Mouse (Mus musculus): ENCODE data around the gene Mrpl10. TPM values are rescaled to one million over a fixed set of nuclear protein-coding genes. Genes with fewer than 3 reads are reported as not detected.

The Mrpl10 gene
- polyA plus RNA-seq, 1 experiment = 77.5 TPM

GRCm38 (mm10) chr11:97080291-97080690 lies 38.9 kb downstream of the Mrpl10 start:
- Histone ChIP-seq H3K36me3 (ENCODE audit: control insufficient read depth, insufficient read depth) (no peaks in the 10 kb centered on the region), H3K79me2 (ENCODE audit: control insufficient read depth, insufficient read depth) (no peaks in the 10 kb centered on the region), H3ac (ENCODE audit: control insufficient read depth, insufficient read length, low read depth) (no peak overlapping the region), H3K4me3 (ENCODE audit: insufficient read depth, poor library complexity, severe bottlenecking) (no peak overlapping the region), H3K27me3 (ENCODE audit: control insufficient read depth, insufficient read depth, insufficient read length) (peaks cover 5% of the 10 kb centered on the region), H3K79me3 (ENCODE audit: low read depth) (no peaks in the 10 kb centered on the region)
- TF ChIP-seq USF1 (IDR thresholded peaks at IDR 0.05; ENCODE audit: low read depth) (no peak), CTCF (IDR thresholded peaks at IDR 0.05; ENCODE audit: control insufficient read depth, insufficient read depth, insufficient read length) (no peak), MAX (IDR thresholded peaks at IDR 0.05) (no peak), MYOD1 (IDR thresholded peaks at IDR 0.05; ENCODE audit: control insufficient read depth, insufficient read length, low read depth) (no peak), CEBPB (IDR thresholded peaks at IDR 0.05; ENCODE audit: low read depth) (no peak), MYOG (IDR thresholded peaks at IDR 0.05; ENCODE audit: control insufficient read depth, extremely low read depth, insufficient read length) (no peak), FOSL1 (IDR thresholded peaks at IDR 0.05; ENCODE audit: insufficient read depth, low read length, poor library complexity, severe bottlenecking) (no peak)

DNA sequence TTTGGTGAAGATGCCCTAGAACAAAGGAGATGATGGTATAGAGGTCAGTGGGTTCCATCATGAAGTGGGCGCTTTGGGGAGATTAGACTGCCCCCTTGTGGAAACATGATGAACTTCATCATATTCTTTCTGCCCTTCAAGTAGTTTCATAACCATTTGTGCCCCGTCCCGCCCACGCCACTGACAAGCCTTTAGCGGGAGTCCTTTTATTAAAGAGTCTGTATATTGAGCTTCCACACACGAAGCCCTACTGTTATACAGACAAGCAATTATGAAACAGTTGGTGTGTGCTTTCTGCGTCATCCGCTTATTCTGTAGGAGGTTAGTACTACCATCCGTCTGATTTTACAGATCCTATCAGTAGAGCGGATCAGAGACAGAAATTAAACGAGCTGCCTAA lies 41.6 kb downstream of the Mrpl10 start:
- no peak for TF ChIP-seq MYOD1 (IDR thresholded peaks at IDR 0.05; ENCODE audit: control insufficient read depth, insufficient read length, low read depth)
- TF ChIP-seq MAX (IDR thresholded peaks at IDR 0.05) = no peak
- no peak for TF ChIP-seq CEBPB (IDR thresholded peaks at IDR 0.05; ENCODE audit: low read depth)
- TF ChIP-seq MYOG (IDR thresholded peaks at IDR 0.05; ENCODE audit: control insufficient read depth, extremely low read depth, insufficient read length) = no peak
- TF ChIP-seq USF1 (IDR thresholded peaks at IDR 0.05; ENCODE audit: low read depth) = no peak
- TF ChIP-seq CTCF (IDR thresholded peaks at IDR 0.05; ENCODE audit: control insufficient read depth, insufficient read depth, insufficient read length) = no peak
- TF ChIP-seq FOSL1 (IDR thresholded peaks at IDR 0.05; ENCODE audit: insufficient read depth, low read length, poor library complexity, severe bottlenecking) = no peak

DNA sequence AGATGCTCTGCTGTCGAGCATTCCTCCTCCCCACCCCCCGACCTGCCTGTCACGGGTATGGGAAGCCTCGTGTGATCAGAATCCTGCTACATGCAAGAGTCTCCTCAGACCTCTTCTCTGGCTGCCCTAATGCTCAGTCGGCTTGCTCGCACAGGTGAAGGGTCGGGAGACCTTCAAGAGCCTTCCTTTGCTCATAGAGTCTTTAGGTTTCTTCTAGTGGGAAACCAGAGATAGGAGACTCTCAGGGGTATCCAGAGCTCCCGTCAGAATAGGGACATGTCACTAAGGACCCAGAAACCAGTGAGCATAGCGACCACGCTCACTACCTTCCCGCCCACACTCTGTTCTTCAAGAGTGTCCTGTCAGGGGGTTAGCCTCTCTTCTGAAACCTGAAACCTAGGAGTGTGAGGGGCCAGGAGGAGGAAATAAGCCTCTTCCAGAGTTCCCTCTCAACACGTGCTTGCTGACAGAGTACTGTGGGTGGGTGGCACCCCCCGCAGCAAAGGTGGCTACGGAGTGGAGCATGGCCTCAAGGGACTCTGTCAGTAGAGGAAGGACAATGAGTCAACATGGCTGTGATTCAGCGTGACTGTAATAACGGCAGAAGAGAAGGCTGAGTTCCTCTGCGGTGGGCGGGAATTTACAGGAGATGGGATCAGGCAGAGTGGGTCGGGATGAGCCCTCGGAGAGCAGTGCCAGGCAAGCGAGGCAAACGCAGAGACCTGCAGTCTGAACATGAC lies 42.2 kb downstream of the Mrpl10 start:
- Histone ChIP-seq H3K79me2 (ENCODE audit: control insufficient read depth, insufficient read depth) (no peaks in the 10 kb centered on the region), H3K79me3 (ENCODE audit: low read depth) (no peaks in the 10 kb centered on the region), H3K36me3 (ENCODE audit: control insufficient read depth, insufficient read depth) (no peaks in the 10 kb centered on the region), H3K27me3 (ENCODE audit: control insufficient read depth, insufficient read depth, insufficient read length) (no peaks in the 10 kb centered on the region), H3ac (ENCODE audit: control insufficient read depth, insufficient read length, low read depth) (peak overlapping the region; percentile 9), H3K4me3 (ENCODE audit: insufficient read depth, poor library complexity, severe bottlenecking) (no peak overlapping the region)
- TF ChIP-seq FOSL1 (IDR thresholded peaks at IDR 0.05; ENCODE audit: insufficient read depth, low read length, poor library complexity, severe bottlenecking) (peak; percentile 79), CTCF (IDR thresholded peaks at IDR 0.05; ENCODE audit: control insufficient read depth, insufficient read depth, insufficient read length) (no peak), MYOD1 (IDR thresholded peaks at IDR 0.05; ENCODE audit: control insufficient read depth, insufficient read length, low read depth) (no peak), CEBPB (IDR thresholded peaks at IDR 0.05; ENCODE audit: low read depth) (no peak), USF1 (IDR thresholded peaks at IDR 0.05; ENCODE audit: low read depth) (peak; percentile 41), MAX (IDR thresholded peaks at IDR 0.05) (peak; percentile 98), MYOG (IDR thresholded peaks at IDR 0.05; ENCODE audit: control insufficient read depth, extremely low read depth, insufficient read length) (no peak)

More for the DNA sequence above, 41.6 kb downstream of the Mrpl10 start:
- H3K79me3 ChIP-seq (ENCODE audit: low read depth) = no peaks in the 10 kb centered on the region
- no peaks in the 10 kb centered on the region for H3K79me2 ChIP-seq (ENCODE audit: control insufficient read depth, insufficient read depth)
- no peaks in the 10 kb centered on the region for H3K27me3 ChIP-seq (ENCODE audit: control insufficient read depth, insufficient read depth, insufficient read length)
- no peaks in the 10 kb centered on the region for H3K36me3 ChIP-seq (ENCODE audit: control insufficient read depth, insufficient read depth)
- no peak overlapping the region for H3ac ChIP-seq (ENCODE audit: control insufficient read depth, insufficient read length, low read depth)
- no peak overlapping the region for H3K4me3 ChIP-seq (ENCODE audit: insufficient read depth, poor library complexity, severe bottlenecking)

DNA sequence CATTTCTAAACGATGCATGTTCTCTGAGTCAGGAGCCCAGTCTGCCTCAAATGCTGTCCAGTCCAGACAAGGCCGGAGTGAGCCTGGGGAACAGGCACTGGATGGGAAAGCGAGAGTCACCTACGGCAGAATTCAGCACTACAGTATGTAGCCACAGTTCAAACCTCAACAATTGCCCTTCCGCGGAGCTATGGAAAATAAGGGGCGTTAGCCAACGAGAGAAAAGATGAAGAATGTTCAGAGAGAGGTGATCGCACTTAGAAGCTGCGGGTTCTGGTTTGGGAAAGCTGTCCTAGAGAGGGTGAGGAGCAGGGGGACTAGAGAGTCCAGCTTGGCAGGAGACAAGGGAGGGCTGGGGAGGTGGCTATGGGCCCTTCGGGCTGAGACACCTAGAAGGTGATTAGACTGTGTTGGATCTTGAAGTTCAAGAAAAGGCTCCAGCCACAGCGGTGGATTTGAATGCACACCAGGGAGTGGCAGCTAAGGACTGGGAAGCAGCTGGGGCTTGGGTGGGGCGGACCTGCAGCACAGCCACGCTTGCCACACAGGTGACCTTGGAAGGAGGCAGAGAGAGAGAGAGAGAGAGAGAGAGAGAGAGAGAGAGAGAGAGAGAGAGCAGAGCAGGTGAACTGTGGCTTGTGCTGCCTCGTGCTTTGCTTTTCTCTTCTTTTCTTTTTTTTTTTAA lies 43.6 kb downstream of the Mrpl10 start:
- Histone ChIP-seq H3K79me2 (ENCODE audit: control insufficient read depth, insufficient read depth) (no peaks in the 10 kb centered on the region), H3K27me3 (ENCODE audit: control insufficient read depth, insufficient read depth, insufficient read length) (no peaks in the 10 kb centered on the region), H3K79me3 (ENCODE audit: low read depth) (no peaks in the 10 kb centered on the region), H3K36me3 (ENCODE audit: control insufficient read depth, insufficient read depth) (no peaks in the 10 kb centered on the region), H3K4me3 (ENCODE audit: insufficient read depth, poor library complexity, severe bottlenecking) (no peak overlapping the region), H3ac (ENCODE audit: control insufficient read depth, insufficient read length, low read depth) (no peak overlapping the region)
- no peak for TF ChIP-seq MYOD1 (IDR thresholded peaks at IDR 0.05; ENCODE audit: control insufficient read depth, insufficient read length, low read depth)
- TF ChIP-seq MYOG (IDR thresholded peaks at IDR 0.05; ENCODE audit: control insufficient read depth, extremely low read depth, insufficient read length) = no peak
- no peak for TF ChIP-seq MAX (IDR thresholded peaks at IDR 0.05)
- no peak for TF ChIP-seq FOSL1 (IDR thresholded peaks at IDR 0.05; ENCODE audit: insufficient read depth, low read length, poor library complexity, severe bottlenecking)
- TF ChIP-seq USF1 (IDR thresholded peaks at IDR 0.05; ENCODE audit: low read depth) = no peak
- TF ChIP-seq CTCF (IDR thresholded peaks at IDR 0.05; ENCODE audit: control insufficient read depth, insufficient read depth, insufficient read length) = no peak
- no peak for TF ChIP-seq CEBPB (IDR thresholded peaks at IDR 0.05; ENCODE audit: low read depth)

- Histone ChIP-seq H3K79me3 (ENCODE audit: low read depth) (no peaks in the 10 kb centered on the region), H3K27me3 (ENCODE audit: control insufficient read depth, insufficient read depth, insufficient read length) (peaks cover 5% of the 10 kb centered on the region), H3K4me3 (ENCODE audit: insufficient read depth, poor library complexity, severe bottlenecking) (no peak overlapping the region), H3K79me2 (ENCODE audit: control insufficient read depth, insufficient read depth) (no peaks in the 10 kb centered on the region), H3K36me3 (ENCODE audit: control insufficient read depth, insufficient read depth) (no peaks in the 10 kb centered on the region), H3ac (ENCODE audit: control insufficient read depth, insufficient read length, low read depth) (no peak overlapping the region)
- TF ChIP-seq FOSL1 (IDR thresholded peaks at IDR 0.05; ENCODE audit: insufficient read depth, low read length, poor library complexity, severe bottlenecking) (no peak), CTCF (IDR thresholded peaks at IDR 0.05; ENCODE audit: control insufficient read depth, insufficient read depth, insufficient read length) (no peak), MYOG (IDR thresholded peaks at IDR 0.05; ENCODE audit: control insufficient read depth, extremely low read depth, insufficient read length) (no peak), MYOD1 (IDR thresholded peaks at IDR 0.05; ENCODE audit: control insufficient read depth, insufficient read length, low read depth) (no peak), CEBPB (IDR thresholded peaks at IDR 0.05; ENCODE audit: low read depth) (no peak), MAX (IDR thresholded peaks at IDR 0.05) (no peak), USF1 (IDR thresholded peaks at IDR 0.05; ENCODE audit: low read depth) (no peak)
These were observed 45.0 kb downstream of the Mrpl10 start for GRCm38 (mm10) chr11:97086365-97086764.
